Mouse (Mus musculus) cerebellum, adult (tissue): Measurements from ENCODE around the gene Pcbd2.
"Not testable (repeated sequence)": the region's sequence is repeated elsewhere in the genome, so short reads cannot be mapped to it uniquely, and the experiment has no call there.

Experiments
- ATAC-seq: cut with Nextera tagmentation; 2 replicates; pipeline ENCODE4 v1.9.2; 2017; ENCODE audit warnings: mild to moderate bottlenecking, moderate library complexity, mixed read lengths; ENCODE audit not compliant: insufficient number of reproducible peaks, low FRiP score, low TSS enrichment

Pcbd2 gene

GRCm38 (mm10) chr13:55727120-55727838 lies at the start of gene Pcbd2:
Pcbd2 (plus strand) TSS chr13:55727368.
- peak; percentile 71 for ATAC-seq

- no peak for ATAC-seq
Observed at GRCm38 (mm10) chr13:55682201-55682600, 45.0 kb upstream of the Pcbd2 start.

- no peak for ATAC-seq
Observed at GRCm38 (mm10) chr13:55683581-55683980, 43.6 kb upstream of the Pcbd2 start.

GRCm38 (mm10) chr13:55686107-55686633 lies 41.0 kb upstream of the Pcbd2 start:
- ATAC-seq: no peak

GRCm38 (mm10) chr13:55687927-55688602 lies 39.1 kb upstream of the Pcbd2 start:
- ATAC-seq: no peak

GRCm38 (mm10) chr13:55692535-55693242 lies 34.5 kb upstream of the Pcbd2 start, which contains the start of gene B230219D22Rik:
B230219D22Rik (plus strand) TSS chr13:55693124.
- peak; percentile 98 for ATAC-seq

- ATAC-seq: peak; percentile 78
Observed at GRCm38 (mm10) chr13:55693243-55693721, 33.9 kb upstream of the Pcbd2 start.

- ATAC-seq: no peak
Observed at GRCm38 (mm10) chr13:55694110-55694509, 33.1 kb upstream of the Pcbd2 start.

GRCm38 (mm10) chr13:55695989-55696388 lies 31.2 kb upstream of the Pcbd2 start:
- not testable (repeated sequence) for ATAC-seq

GRCm38 (mm10) chr13:55704301-55704700 lies 22.9 kb upstream of the Pcbd2 start:
- no peak for ATAC-seq

- no peak for ATAC-seq
Observed at GRCm38 (mm10) chr13:55712846-55713245, 14.3 kb upstream of the Pcbd2 start.

GRCm38 (mm10) chr13:55714501-55715166 lies 12.5 kb upstream of the Pcbd2 start, which contains the start of gene Txndc15:
Txndc15 (plus strand) TSS chr13:55714650.
- peak; percentile 86 for ATAC-seq

- ATAC-seq: no peak
Observed at GRCm38 (mm10) chr13:55715167-55715512, 12.0 kb upstream of the Pcbd2 start.

- no peak for ATAC-seq
Observed at GRCm38 (mm10) chr13:55715908-55716510, 11.2 kb upstream of the Pcbd2 start.

- ATAC-seq: peak; percentile 38; the same call in 1 of the 2 replicates
Observed at GRCm38 (mm10) chr13:55721516-55721915, 5.7 kb upstream of the Pcbd2 start.

GRCm38 (mm10) chr13:55721995-55722394 lies 5.2 kb upstream of the Pcbd2 start:
- ATAC-seq: no peak

- ATAC-seq: no peak
Observed at GRCm38 (mm10) chr13:55726598-55727119, 509 bp upstream of the Pcbd2 start.

GRCm38 (mm10) chr13:55727839-55728238 lies 671 bp downstream of the Pcbd2 start:
- ATAC-seq: peak; percentile 72; the same call in 1 of the 2 replicates

- no peak for ATAC-seq
Observed at GRCm38 (mm10) chr13:55730716-55731115, 3.5 kb downstream of the Pcbd2 start.
